Mouse (Mus musculus) CD4-positive, CD25-positive, alpha-beta regulatory T cell (primary cell): ENCODE data around the gene Pmp22. TPM values are rescaled to one million over a fixed set of nuclear protein-coding genes. Genes with fewer than 3 reads are reported as not detected.

Experiments
- polyA plus RNA-seq: library from polyadenylated mRNA; unstranded; fragments of 100-300 nt; shearing (Covaris generic); gene quantifications from one replicate; pipeline ENCODE4 v1.2.1, GENCODE M21; 2017

The Pmp22 gene
- not detected for polyA plus RNA-seq

DNA sequence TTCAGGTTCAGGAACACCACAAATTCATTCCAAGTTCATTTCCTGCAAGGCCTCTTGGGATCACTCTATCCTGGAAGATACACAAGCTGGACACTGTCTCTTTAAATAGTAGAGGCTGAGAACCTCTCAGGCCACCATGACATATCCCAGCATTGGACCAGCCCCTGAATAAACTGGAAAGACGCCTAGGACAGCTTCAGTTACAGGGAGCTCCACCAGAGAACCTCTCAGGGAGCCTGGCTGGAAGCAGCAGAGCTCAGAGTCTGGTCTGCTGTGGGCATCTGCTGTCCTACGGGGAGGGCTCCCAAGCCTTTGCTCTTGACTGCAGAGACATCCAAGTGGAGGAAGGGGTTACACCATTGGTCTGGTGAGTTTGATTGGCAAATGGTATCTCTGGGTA is at the start of gene Pmp22:
Gene Pmp22 (plus strand): TSS at position 199 of the 400 bp plus-strand sequence.

Other genes with a start within 250 kb of the Pmp22 start
- 47.5 TPM for gene Tvp23b, start 249.5 kb upstream of the Pmp22 start, polyA plus RNA-seq
- gene Cdrt4, start 177.8 kb upstream of the Pmp22 start, polyA plus RNA-seq, result not detected
- not detected for gene Tekt3, start 67.3 kb upstream of the Pmp22 start, polyA plus RNA-seq